Mouse (Mus musculus) layer of hippocampus, adult 2 months (tissue): Measurements from ENCODE around the gene Islr. TPM values are rescaled to one million over a fixed set of nuclear protein-coding genes. Genes with fewer than 3 reads are reported as not detected.

ENCODE experiments used
- DNase-seq, 2 experiments: peaks; one replicate each; pipeline ENCODE4 v3.0.0; 2022; ENCODE audit warnings: low spot score in 2 of 2
- H3K27ac ChIP-seq: fragments of 200-600 bp; 2 replicates; pipeline ENCODE4 v1.8.1; 2022
- H3K4me3 ChIP-seq: fragments of 200-600 bp; 2 replicates; pipeline ENCODE4 v1.8.1; 2022; ENCODE audit warnings: mild to moderate bottlenecking
- CTCF ChIP-seq: fragments of 200-600 bp; conservative IDR thresholded peaks from 2 replicates; pipeline ENCODE4 v1.8.1; 2022; ENCODE audit warnings: antibody characterized with exemption, mild to moderate bottlenecking, moderate library complexity
- total RNA-seq, 2 experiments: library from RNA; stranded (reverse); gene quantifications; 2 replicates each; pipeline ENCODE4 v1.2.3; 2021

Gene Islr
- total RNA-seq, 2 experiments from 2014 or later, result 12.8 to 14.2 TPM

DNA sequence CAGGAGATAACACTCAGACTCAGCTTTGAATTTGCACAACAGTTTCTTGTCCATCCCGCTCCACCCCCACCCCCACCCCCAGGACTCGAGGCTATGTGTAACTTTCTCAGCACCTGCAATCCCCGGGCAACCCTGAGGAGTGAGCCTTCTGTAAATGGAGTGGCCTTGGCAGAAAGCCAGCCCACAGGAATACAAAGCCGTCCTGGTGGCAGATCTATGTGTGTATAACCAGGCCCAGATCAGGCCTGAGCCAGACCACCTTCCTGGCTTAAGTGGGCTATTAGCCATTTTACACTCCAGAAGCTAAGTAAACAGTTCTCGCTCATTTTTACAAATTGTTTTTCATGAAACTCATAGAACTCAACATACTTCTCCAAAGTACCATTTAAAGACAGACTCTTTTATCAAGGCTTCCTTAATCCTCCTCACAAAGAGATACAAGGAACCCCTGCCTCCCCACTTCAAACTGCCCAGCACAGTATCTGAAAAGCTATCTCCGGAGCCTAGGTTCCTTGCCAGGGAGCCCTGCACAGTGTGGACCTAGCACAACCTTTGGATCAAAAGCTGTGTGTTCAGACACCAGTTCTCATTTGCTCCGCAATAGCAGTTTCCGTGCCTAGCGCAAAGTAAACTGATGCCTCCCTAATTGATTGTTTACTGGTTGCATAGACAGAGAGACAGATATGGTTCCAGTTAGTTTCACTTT lies 37.8 kb upstream of the Islr start:
- Histone ChIP-seq H3K27ac (peak overlapping the region; percentile 73), H3K4me3 (no peak overlapping the region; the same call in 1 of the 2 replicates)
- no peak for DNase-seq
- no peak for TF ChIP-seq CTCF

- H3K27ac ChIP-seq, result no peak overlapping the region
- TF ChIP-seq CTCF, result no peak
- no peak overlapping the region for H3K4me3 ChIP-seq
- DNase-seq, result no peak
Observed at GRCm38 (mm10) chr9:58234502-58235015, 30.5 kb upstream of the Islr start.

GRCm38 (mm10) chr9:58232374-58232773 lies 28.3 kb upstream of the Islr start:
- Histone ChIP-seq H3K27ac (no peak overlapping the region), H3K4me3 (no peak overlapping the region)
- DNase-seq, result no peak
- no peak for TF ChIP-seq CTCF

DNA sequence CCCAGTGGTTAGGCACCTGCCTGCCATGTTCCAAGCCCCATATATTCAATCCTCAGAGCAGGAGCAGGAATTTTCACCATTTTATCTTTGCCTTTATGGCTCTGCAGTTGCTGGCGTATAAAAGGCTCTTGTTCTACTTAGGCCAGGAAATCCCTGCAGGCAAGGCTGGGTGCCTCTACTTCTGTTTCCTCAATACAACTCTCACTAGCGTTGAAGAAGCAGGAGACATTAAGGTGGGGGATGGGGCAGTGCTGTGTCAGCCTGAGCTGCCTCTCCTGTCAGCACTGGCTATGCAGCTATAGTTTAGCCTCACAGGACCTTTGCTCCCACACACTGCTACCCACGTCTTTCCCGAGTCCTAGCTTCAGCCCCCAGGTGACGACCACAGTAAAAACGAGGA lies 27.6 kb upstream of the Islr start:
- DNase-seq, result no peak
- no peak for TF ChIP-seq CTCF
- no peak overlapping the region for H3K27ac ChIP-seq
- H3K4me3 ChIP-seq, result no peak overlapping the region

GRCm38 (mm10) chr9:58228777-58229466 lies 24.8 kb upstream of the Islr start:
- no peak for TF ChIP-seq CTCF
- no peak for DNase-seq
- Histone ChIP-seq H3K4me3 (no peak overlapping the region), H3K27ac (no peak overlapping the region)

DNA sequence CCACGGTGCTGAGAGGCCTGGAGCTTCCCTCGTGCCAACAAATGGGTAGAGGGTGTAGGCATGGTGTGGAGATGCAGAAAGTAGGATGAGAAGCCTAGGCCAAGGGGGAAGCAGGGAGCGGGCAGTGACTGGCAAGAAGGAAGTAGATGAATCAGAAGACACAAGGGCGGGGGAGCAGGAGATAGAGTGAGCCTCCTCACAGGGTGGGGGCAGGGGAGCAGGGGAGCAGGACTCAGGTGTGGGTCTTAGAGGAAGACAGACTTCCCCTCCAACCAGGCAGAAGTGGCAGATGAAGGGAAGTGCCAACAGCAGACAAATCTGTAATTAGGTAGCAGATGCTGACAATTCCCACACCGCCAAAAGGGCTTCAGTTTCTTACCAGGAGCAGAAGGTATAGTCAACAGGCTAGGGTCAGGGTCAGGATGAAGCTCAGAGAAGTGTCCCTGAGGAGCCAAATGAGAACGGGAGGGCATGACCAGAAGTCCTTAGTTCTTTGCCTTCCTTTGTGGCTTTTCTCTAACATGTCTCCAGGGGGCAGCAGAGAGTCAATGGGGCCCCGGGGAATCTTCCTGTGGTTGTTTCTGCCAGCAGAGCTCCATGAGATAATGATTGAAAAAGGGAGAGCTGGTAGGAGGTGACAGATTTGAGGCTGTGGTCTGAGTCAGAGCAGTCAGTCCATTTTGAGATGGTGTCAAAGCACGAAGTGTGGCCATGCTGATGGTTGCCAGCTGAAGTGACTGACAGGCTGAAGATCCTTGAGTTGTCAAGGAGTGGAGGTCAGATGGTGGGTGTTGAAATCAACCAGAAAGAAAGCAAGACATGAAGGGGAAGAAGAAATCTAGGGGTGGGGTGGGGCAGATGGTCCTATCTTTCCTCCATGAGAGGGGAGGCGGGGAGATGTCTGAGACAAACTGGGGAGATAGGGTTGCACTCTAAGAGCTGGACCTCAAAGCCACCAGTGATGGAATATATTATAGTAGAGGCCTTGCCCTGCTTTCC lies 22.1 kb upstream of the Islr start:
- TF ChIP-seq CTCF, result peak; percentile 96
- no peak overlapping the region for H3K27ac ChIP-seq
- DNase-seq, result peak in 1 of 2 experiments; percentile 71
- H3K4me3 ChIP-seq, result no peak overlapping the region

DNA sequence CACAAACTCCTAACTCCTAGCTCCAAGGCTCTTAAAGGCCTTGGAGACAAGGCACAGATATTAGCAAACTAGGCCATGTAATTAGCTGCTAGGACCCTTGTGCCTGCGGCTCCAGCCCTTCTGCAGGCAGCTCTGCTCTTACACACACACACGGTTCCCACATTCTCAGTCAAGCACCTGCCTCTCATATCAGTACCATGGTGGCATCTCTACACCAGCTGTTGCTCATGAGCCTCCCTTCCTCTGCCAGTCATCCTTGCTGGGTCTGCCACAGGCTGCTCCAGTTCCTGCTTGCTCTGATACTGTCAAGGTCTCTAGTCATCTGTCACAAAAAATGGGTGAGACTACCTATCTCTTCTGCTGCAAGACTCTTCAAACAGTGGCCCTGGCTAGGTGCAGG lies 20.2 kb upstream of the Islr start:
- no peak overlapping the region for H3K27ac ChIP-seq
- no peak overlapping the region for H3K4me3 ChIP-seq
- DNase-seq, result no peak
- TF ChIP-seq CTCF, result no peak

DNA sequence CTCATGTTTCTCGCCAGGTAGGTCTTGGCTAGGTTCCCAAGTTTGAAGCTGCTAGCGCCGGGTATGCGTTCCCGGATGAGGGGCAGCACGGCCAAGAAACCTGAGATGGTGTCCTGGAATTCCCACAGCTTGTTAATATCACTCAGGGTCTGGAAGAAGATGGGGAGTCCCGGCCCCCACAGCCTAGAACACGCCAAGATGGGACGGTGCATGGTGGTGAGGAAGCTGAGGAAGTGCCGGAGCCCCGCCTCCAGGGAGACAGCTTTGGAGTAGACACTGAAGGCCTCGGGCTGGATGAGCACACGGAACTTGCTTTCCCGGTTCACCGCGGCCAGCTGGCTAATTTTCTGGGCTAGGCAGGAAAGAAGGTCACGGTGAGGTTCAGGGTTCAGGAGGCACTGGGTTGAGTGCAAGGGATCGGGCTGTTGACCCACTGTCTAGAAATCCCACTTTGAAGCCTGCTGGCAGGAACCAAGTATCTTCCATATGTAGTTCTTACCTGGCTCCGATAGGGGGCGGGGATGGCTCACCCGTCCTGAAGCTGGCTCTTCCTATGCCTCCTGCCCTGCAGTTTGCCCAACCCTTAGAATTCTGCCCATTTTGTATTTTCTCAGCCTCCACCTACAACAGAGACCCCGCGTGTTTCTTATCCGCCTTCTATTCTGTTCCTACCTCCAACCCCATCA lies 16.3 kb upstream of the Islr start:
- TF ChIP-seq CTCF, result peak; percentile 81
- DNase-seq, result peak in 1 of 2 experiments; percentile 52
- Histone ChIP-seq H3K27ac (no peak overlapping the region), H3K4me3 (no peak overlapping the region)

- DNase-seq, result no peak
- Histone ChIP-seq H3K27ac (no peak overlapping the region), H3K4me3 (no peak overlapping the region)
- TF ChIP-seq CTCF, result no peak
Observed at GRCm38 (mm10) chr9:58218539-58218938, 14.4 kb upstream of the Islr start.

- TF ChIP-seq CTCF, result peak; percentile 74
- DNase-seq, result no peak
- Histone ChIP-seq H3K27ac (no peak overlapping the region), H3K4me3 (no peak overlapping the region)
Observed at GRCm38 (mm10) chr9:58216402-58216801, 12.3 kb upstream of the Islr start.

- no peak overlapping the region for H3K27ac ChIP-seq
- no peak for DNase-seq
- no peak for TF ChIP-seq CTCF
- H3K4me3 ChIP-seq, result no peak overlapping the region
Observed at GRCm38 (mm10) chr9:58214519-58215180, 10.5 kb upstream of the Islr start.

DNA sequence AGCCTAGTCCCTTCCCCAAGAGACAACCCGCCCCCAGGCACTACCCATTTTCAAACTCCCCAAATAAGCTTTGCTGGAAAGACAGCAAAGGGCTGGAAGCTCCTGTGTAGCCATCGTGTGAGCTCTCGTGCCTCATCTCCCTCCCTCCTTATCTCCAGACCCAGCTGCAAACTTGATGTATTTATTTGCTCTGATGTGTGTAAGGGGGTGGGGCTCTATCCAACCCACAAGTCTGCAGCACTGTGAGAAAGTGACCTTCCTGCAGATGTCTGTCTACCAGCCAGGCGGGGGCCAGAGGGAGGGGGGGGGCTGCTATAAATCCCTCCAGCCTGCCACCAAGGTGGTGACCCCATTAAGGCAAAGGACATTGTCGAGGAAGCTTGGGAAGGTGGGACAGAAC lies 9.8 kb upstream of the Islr start:
- no peak for TF ChIP-seq CTCF
- no peak for DNase-seq
- Histone ChIP-seq H3K27ac (no peak overlapping the region), H3K4me3 (no peak overlapping the region)
